27 mouse cellular contexts compared by ENCODE assay signal in genomic region chr11:90917782-90918181, GRCm38 (mm10).
DNase-seq lines count a peak whose midpoint lies in the region; TF ChIP-seq lines count a peak whose summit lies in the region.
"Had no signal": no experiment of that assay in that cellular context is flagged by ENCODE, and none has a peak within 500 bp of the region (broad histone marks: within the 10 kb centered on the region; RNA-seq: fewer than 3 reads in every experiment).

No protein-coding gene starts in this region.

- no peak overlapping the region for H3K4me3 ChIP-seq in left cerebral cortex, adult 2 months
- H3K4me3 ChIP-seq: embryonic facial prominence, embryonic 13.5 days; forebrain, embryonic 10.5 days; forebrain, embryonic 15.5 days; hindbrain, embryonic 13.5 days; kidney, embryonic 15.5 days; limb, embryonic 13.5 days; megakaryocyte, embryonic 14.5 days; midbrain, embryonic 12.5 days had no signal

- DNase-seq in cerebellum, postnatal 10 days: peak; percentile 7 to 15
- DNase-seq in cerebellum, adult 9-10 months: no peak
- DNase-seq in heart, adult 11 months: peak; percentile 21
- DNase-seq in heart, adult 8-10 months (ENCODE audit: low spot score): no peak
- DNase-seq in left cerebral cortex, adult 2 months (ENCODE audit: extremely low spot score in 1 of 2, low spot score in 2 of 2): no peak
- no peak for DNase-seq in left cerebral cortex, postnatal 4 days
- DNase-seq in brain, embryonic 14.5 days (ENCODE audit: low read depth): peak; percentile 20
- no peak for DNase-seq in layer of hippocampus, adult 9-10 months (ENCODE audit: low spot score)
- DNase-seq: adrenal gland, postnatal 14 days; cerebellum, adult 11-12 months; gastrocnemius, postnatal 14 days; heart, postnatal 36 days; kidney, adult 18-20 months; kidney, postnatal 4 days; lung, postnatal 36 days; right cerebral cortex, adult 18-20 months; spleen, adult 18-20 months; thymus, adult 18-20 months; thymus, postnatal 25 days had no signal

- intact Hi-C loops in left cerebral cortex, adult 2 months (cut with DNase I): no loop called here
- intact Hi-C loops in left cerebral cortex, postnatal 4 days (cut with DNase I): no loop called here

- H3K27ac ChIP-seq in left cerebral cortex, adult 2 months: no peak overlapping the region
- H3K27ac ChIP-seq: embryonic facial prominence, embryonic 13.5 days; forebrain, embryonic 10.5 days; forebrain, embryonic 15.5 days; hindbrain, embryonic 13.5 days; kidney, embryonic 15.5 days; limb, embryonic 13.5 days; midbrain, embryonic 12.5 days had no signal

- TF ChIP-seq POLR2A in brain, embryonic 14.5 days (IDR thresholded peaks at IDR 0.05; ENCODE audit: borderline replicate concordance, extremely low read depth, insufficient read depth, insufficient read length, poor library complexity, severe bottlenecking): no peak

- peak; percentile 38 for TF ChIP-seq CTCF in left cerebral cortex, adult 2 months (IDR thresholded peaks at IDR 0.05)
- TF ChIP-seq CTCF in brain, embryonic 14.5 days (IDR thresholded peaks at IDR 0.05; ENCODE audit: borderline replicate concordance, extremely low read depth, insufficient read depth, insufficient read length): no peak

Comparison
In these comparisons a context has a peak if more than half of its experiments do, and no peak if none do; other contexts are left out.
1. DNase-seq: peak in cerebellum, postnatal 10 days (2 of 2), heart, adult 11 months (single experiment) and brain, embryonic 14.5 days (single experiment); none in cerebellum, adult 9-10 months (single experiment), heart, adult 8-10 months (single experiment), left cerebral cortex, adult 2 months (0 of 2), left cerebral cortex, postnatal 4 days (single experiment) and layer of hippocampus, adult 9-10 months (single experiment).